Mouse (Mus musculus) heart, adult 2 months (tissue): ENCODE measurements around the gene Sorcs2.

Experiments
- CTCF ChIP-seq: fragments of 200-600 bp; IDR thresholded peaks from 2 replicates; pipeline ENCODE4 v1.8.1; 2022; ENCODE audit warnings: antibody characterized with exemption, mild to moderate bottlenecking, moderate library complexity
- POLR2A ChIP-seq: fragments of 200-500 bp; IDR thresholded peaks from 2 replicates; pipeline ENCODE4 v1.6.1; 2011; ENCODE audit warnings: mild to moderate bottlenecking, low read depth, low read length, control low read depth; ENCODE audit not compliant: insufficient read depth

- TF ChIP-seq POLR2A (no peak), CTCF (no peak)
Observed at GRCm38 (mm10) chr5:36067651-36068181, 330.2 kb downstream of the Sorcs2 start.
